Mouse (Mus musculus): ENCODE data around the gene Icmt. TPM values are rescaled to one million over a fixed set of nuclear protein-coding genes. Genes with fewer than 3 reads are reported as not detected.

Gene Icmt
- 5.0 and 5.1 TPM in 2 replicates for polyA plus RNA-seq (2012; rRNA removed)

GRCm38 (mm10) chr4:152296874-152297861 is at the start of gene Icmt:
Gene Icmt (plus strand): TSS chr4:152297227.

DNA sequence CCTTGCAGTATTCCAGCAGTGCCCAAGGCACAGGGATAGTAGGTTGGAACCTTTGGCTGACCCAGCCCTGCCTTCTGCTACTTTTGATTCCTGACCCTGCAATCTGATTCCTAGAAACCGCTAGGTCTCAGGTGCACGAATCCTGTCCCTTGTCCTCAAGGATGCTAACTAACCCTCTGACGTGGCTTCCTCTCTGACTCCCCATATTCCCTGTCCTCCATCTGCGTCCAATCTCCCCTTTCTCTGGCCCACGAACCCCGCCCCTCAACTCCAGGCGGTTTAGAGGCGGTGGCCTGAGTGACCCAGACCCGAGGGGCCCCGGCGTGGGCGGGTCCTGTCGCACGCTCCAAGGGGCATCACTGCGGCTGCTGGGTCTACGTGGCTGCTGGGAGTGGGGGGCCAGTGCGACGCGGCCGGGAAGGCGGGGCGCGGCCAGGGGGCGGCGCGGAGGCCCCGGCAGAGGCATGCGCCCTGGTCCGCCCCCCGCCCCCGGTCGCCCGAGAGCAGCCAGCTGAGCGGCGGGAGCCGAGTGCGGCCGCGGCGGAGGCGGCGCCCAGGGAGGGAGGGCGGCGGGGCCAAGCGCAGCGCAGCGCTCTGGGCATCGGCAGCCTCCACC is 23.3 kb upstream of the Icmt start, which contains the start of gene Gpr153:
TSS of gene Gpr153 (plus strand) at position 612 of the 616 bp plus-strand sequence.

GRCm38 (mm10) chr4:152291562-152291961 is 5.5 kb upstream of the Icmt start, which contains the start of gene Hes3:
Gene Hes3 (minus strand): TSS chr4:152291662.

DNA sequence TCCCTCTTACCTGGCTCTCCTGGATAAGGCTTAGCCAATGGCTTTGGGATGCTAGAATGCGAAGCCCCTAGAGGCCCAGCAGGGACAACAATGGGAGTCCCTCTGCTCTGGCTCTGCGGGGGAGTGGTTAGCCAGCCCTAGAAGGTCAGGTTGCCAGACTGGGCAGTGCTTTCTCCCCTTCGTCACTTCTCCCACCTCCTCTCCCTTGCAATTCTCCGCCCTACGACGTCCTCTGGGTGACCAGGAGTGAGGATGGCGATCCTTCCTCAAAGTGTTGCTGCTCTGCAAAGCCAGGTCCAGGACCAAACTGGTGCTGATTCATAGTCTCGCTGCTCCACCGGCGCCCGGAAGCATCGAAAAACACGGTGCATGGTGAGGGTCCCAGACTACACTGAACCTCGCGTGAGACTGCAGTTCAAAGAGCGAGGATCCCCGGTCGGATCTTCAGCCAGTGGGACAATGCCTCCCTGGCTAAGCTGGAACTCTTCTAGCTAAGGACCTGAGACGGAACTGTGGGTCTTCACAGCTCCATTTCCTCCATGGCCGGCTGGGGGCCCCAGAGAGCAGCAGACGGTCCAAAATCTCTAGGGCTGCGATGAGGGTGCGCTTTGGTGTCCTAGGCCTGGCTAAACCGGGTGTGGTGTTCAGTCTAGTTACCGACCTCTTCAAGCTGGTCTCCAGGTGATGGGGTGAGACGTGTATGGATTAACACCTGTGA is 21.6 kb downstream of the Icmt start, which contains the start of gene Rnf207:
TSS of gene Rnf207 (minus strand) at position 477 of the 718 bp plus-strand sequence.

GRCm38 (mm10) chr4:152325574-152326411 is 28.8 kb downstream of the Icmt start, which contains the start of gene Rpl22:
Gene Rpl22 (plus strand): TSS chr4:152325742.

GRCm38 (mm10) chr4:152338419-152339292 is 41.6 kb downstream of the Icmt start, which contains the start of gene Chd5:
Gene Chd5 (plus strand): TSS chr4:152338651.

Other genes with a start within 250 kb of the Icmt start
- 2.6 TPM in 2 replicates for gene Plekhg5, start 224.7 kb upstream of the Icmt start, polyA plus RNA-seq (2012; rRNA removed)
- 0.39 and 0.46 TPM in 2 replicates for gene Tnfrsf25, start 181.3 kb upstream of the Icmt start, polyA plus RNA-seq (2012; rRNA removed)
- 1.3 and 1.6 TPM in 2 replicates for gene Espn, start 144.9 kb upstream of the Icmt start, polyA plus RNA-seq (2012; rRNA removed)
- gene Hes2, start 138.4 kb upstream of the Icmt start, polyA plus RNA-seq (2012; rRNA removed): not detected in 2 replicates
- gene Acot7, start 119.1 kb upstream of the Icmt start, polyA plus RNA-seq (2012; rRNA removed): 9.0 and 9.1 TPM in 2 replicates
- gene Gpr153, start 23.0 kb upstream of the Icmt start, polyA plus RNA-seq (2012; rRNA removed): 1.4 TPM in 2 replicates
- not detected in 2 replicates for gene Hes3, start 5.6 kb upstream of the Icmt start, polyA plus RNA-seq (2012; rRNA removed)
- 0.10 and 0.15 TPM in 2 replicates for gene Rnf207, start 21.8 kb downstream of the Icmt start, polyA plus RNA-seq (2012; rRNA removed)
- 335 and 350 TPM in 2 replicates for gene Rpl22, start 28.5 kb downstream of the Icmt start, polyA plus RNA-seq (2012; rRNA removed)
- gene Chd5, start 41.4 kb downstream of the Icmt start, polyA plus RNA-seq (2012; rRNA removed): 0.04 and 0.05 TPM in 2 replicates
- gene Nphp4, start 179.5 kb downstream of the Icmt start, polyA plus RNA-seq (2012; rRNA removed): 0.08 and 0.13 TPM in 2 replicates
- 3.2 and 4.2 TPM in 2 replicates for gene Kcnab2, start 180.6 kb downstream of the Icmt start, polyA plus RNA-seq (2012; rRNA removed)

All from liver, embryonic 18 days (tissue).